Mouse (Mus musculus) kidney, adult 2 months (tissue): ENCODE results near the gene Zfp398. TPM values are rescaled to one million over a fixed set of nuclear protein-coding genes. Genes with fewer than 3 reads are reported as not detected.

ENCODE experiments used
- DNase-seq: peaks from one replicate; pipeline ENCODE4 v3.0.0; 2021
- H3K27ac ChIP-seq: fragments of 200-500 bp; 2 replicates; pipeline ENCODE4 v1.5.1; 2012; ENCODE audit warnings: low read depth, low read length, control low read depth, inconsistent platforms; ENCODE audit not compliant: insufficient read depth
- H3K27me3 ChIP-seq: fragments of 200-500 bp; replicated peaks from 2 replicates; pipeline ENCODE4 v1.6.1; 2012; ENCODE audit warnings: mild to moderate bottlenecking, moderate library complexity, low read length, inconsistent platforms; ENCODE audit not compliant: control insufficient read depth, insufficient read depth
- H3K36me3 ChIP-seq: fragments of 200-500 bp; 2 replicates; pipeline ENCODE4 v1.6.1; 2012; ENCODE audit warnings: mild to moderate bottlenecking, moderate library complexity, low read length, inconsistent platforms; ENCODE audit not compliant: control insufficient read depth, insufficient read depth
- H3K4me1 ChIP-seq: fragments of 200-500 bp; 2 replicates; pipeline ENCODE4 v1.6.1; 2011; ENCODE audit warnings: low read length; ENCODE audit not compliant: control insufficient read depth, insufficient read depth
- H3K4me3 ChIP-seq: fragments of 200-500 bp; 2 replicates; pipeline ENCODE4 v1.5.1; 2011; ENCODE audit warnings: mild to moderate bottlenecking, low read depth, low read length, control low read depth; ENCODE audit not compliant: insufficient read depth
- CTCF ChIP-seq: fragments of 200-500 bp; conservative IDR thresholded peaks from 2 replicates; pipeline ENCODE4 v1.5.1; 2011; ENCODE audit warnings: low read depth, mild to moderate bottlenecking, control low read depth, low read length, moderate library complexity, mixed read lengths; ENCODE audit not compliant: insufficient read depth, insufficient read length
- POLR2A ChIP-seq: fragments of 200-500 bp; IDR thresholded peaks from one replicate; pipeline ENCODE4 v1.6.1; 2011; ENCODE audit warnings: low read depth, low read length, control low read depth
- WGBS: fragments of 180-500 bp; shearing (Covaris S2); methylation state at CpG from one replicate; pipeline ENCODE4 v1.1.7; 2018; 5-methylcytosine and 5-hydroxymethylcytosine counted together
- polyA plus RNA-seq: library from polyadenylated mRNA; depleted of rRNA; stranded (reverse); fragments of >200 nt; gene quantifications from 2 replicates; pipeline ENCODE4 v1.2.3, GENCODE M21; 2012

Gene Zfp398
- polyA plus RNA-seq, 1 experiment, result 7.2 TPM

- no peaks in the 10 kb centered on the region for H3K27me3 ChIP-seq
- H3K27ac ChIP-seq, result no peak overlapping the region
- H3K4me1 ChIP-seq, result no peaks in the 10 kb centered on the region
- H3K36me3 ChIP-seq, result peaks cover 6% of the 10 kb centered on the region
- no peak overlapping the region for H3K4me3 ChIP-seq
- TF ChIP-seq POLR2A (no peak), CTCF (no peak)
- DNase-seq, result no peak
- 79% methylated on average over 4 of the region's 4 CpGs for WGBS
These were observed 68.1 kb downstream of the Zfp398 start for GRCm38 (mm10) chr6:47903587-47903986.

- Histone ChIP-seq H3K27ac (no peak overlapping the region), H3K4me1 (no peaks in the 10 kb centered on the region), H3K27me3 (no peaks in the 10 kb centered on the region), H3K36me3 (peaks cover 6% of the 10 kb centered on the region), H3K4me3 (no peak overlapping the region)
- TF ChIP-seq CTCF (no peak), POLR2A (no peak)
- WGBS, result 83% methylated on average over 19 of the region's 19 CpGs
- no peak for DNase-seq
These were observed 68.9 kb downstream of the Zfp398 start for GRCm38 (mm10) chr6:47904361-47904760.

DNA sequence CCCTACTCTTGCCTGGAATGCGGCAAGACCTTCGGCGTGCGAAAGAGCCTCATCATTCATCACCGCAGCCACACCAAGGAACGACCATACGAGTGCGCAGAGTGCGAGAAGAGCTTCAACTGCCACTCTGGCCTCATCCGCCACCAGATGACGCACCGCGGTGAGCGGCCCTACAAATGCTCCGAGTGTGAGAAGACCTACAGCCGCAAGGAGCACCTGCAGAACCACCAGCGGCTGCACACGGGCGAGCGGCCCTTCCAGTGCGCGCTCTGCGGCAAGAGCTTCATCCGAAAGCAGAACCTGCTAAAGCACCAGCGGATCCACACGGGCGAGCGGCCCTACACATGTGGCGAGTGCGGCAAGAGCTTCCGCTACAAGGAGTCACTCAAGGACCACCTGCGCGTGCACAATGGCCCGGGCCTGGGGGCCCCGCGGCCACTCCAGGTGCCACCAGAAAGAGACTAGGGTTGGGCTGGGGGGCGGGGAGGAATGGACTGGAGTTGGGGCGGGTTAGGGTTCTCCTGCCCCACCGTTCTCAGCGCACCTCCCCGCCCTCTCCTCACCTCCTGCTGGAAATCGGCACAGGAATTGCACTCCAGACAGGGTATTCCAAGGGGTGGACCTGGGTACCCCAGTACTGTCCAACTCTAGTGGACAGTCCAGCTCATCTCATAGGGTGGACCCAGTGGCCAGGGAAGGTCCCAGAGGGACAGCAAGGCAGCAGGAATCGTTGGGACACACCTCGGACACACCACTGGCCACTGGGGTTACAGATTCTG, 69.6 kb downstream of the Zfp398 start:
- TF ChIP-seq POLR2A, result no peak
- no peak for TF ChIP-seq CTCF
- Histone ChIP-seq H3K36me3 (peaks cover 6% of the 10 kb centered on the region), H3K27ac (no peak overlapping the region), H3K4me3 (no peak overlapping the region), H3K4me1 (no peaks in the 10 kb centered on the region), H3K27me3 (no peaks in the 10 kb centered on the region)
- no peak for DNase-seq
- WGBS, result 83% methylated on average over 44 of the region's 44 CpGs

GRCm38 (mm10) chr6:47906326-47906725, 70.9 kb downstream of the Zfp398 start:
- DNase-seq, result no peak

GRCm38 (mm10) chr6:47909007-47909406, 73.5 kb downstream of the Zfp398 start:
- H3K27ac ChIP-seq, result no peak overlapping the region
- H3K27me3 ChIP-seq, result no peaks in the 10 kb centered on the region
- no peaks in the 10 kb centered on the region for H3K4me1 ChIP-seq
- H3K36me3 ChIP-seq, result peaks cover 4% of the 10 kb centered on the region
- TF ChIP-seq CTCF, result no peak
- TF ChIP-seq POLR2A, result no peak
- no peak overlapping the region for H3K4me3 ChIP-seq
- no peak for DNase-seq
- 82% methylated on average over 1 of the region's 1 CpGs for WGBS

More at GRCm38 (mm10) chr6:47906326-47906725, 70.9 kb downstream of the Zfp398 start:
- H3K27ac ChIP-seq, result no peak overlapping the region
- no peaks in the 10 kb centered on the region for H3K27me3 ChIP-seq
- peaks cover 4% of the 10 kb centered on the region for H3K36me3 ChIP-seq
- H3K4me1 ChIP-seq, result no peaks in the 10 kb centered on the region
- TF ChIP-seq CTCF (no peak), POLR2A (no peak)
- no peak overlapping the region for H3K4me3 ChIP-seq
- WGBS, result 97% methylated on average over 5 of the region's 5 CpGs

- Histone ChIP-seq H3K4me1 (no peaks in the 10 kb centered on the region), H3K27ac (no peak overlapping the region), H3K36me3 (no peaks in the 10 kb centered on the region), H3K27me3 (no peaks in the 10 kb centered on the region), H3K4me3 (no peak overlapping the region)
- no peak for TF ChIP-seq CTCF
- no peak for TF ChIP-seq POLR2A
- WGBS, result 50% methylated on average over 1 of the region's 1 CpGs
- no peak for DNase-seq
These were observed 76.2 kb downstream of the Zfp398 start for GRCm38 (mm10) chr6:47911650-47912049.

DNA sequence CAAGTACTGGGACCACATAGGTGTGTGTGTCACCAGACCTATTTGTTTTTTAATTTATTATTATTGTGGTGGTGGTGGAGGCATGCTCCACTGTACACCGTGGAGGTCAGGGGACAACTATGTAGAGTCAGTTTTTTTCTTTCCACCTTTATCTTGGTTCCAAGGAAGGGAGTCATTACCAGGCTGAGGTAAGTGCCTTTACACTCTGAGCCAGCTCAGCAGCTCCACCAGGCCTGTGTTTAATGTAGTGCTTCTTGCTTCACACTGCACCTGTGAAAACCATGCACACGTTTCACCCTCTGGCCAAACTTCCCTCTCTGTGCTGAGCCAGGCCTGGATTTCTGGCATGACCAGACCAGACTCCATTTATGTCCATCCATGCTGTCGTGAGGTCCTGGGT, 77.5 kb downstream of the Zfp398 start:
- H3K36me3 ChIP-seq, result no peaks in the 10 kb centered on the region

More for the DNA sequence above, 77.5 kb downstream of the Zfp398 start:
- DNase-seq, result no peak
- TF ChIP-seq CTCF, result no peak
- no peak for TF ChIP-seq POLR2A
- H3K27ac ChIP-seq, result no peak overlapping the region
- H3K27me3 ChIP-seq, result no peaks in the 10 kb centered on the region
- no peaks in the 10 kb centered on the region for H3K4me1 ChIP-seq
- 46% methylated on average over 3 of the region's 3 CpGs for WGBS
- H3K4me3 ChIP-seq, result no peak overlapping the region
